Mouse (Mus musculus) ES-Bruce4 (cell line): Measurements from ENCODE around the gene Fndc10.

ENCODE experiments used
- CTCF ChIP-seq: IDR thresholded peaks from one replicate; pipeline ENCODE4 v1.8.1; 2011; ENCODE audit warnings: low read depth, low read length
- EP300 ChIP-seq: IDR thresholded peaks from 2 replicates; pipeline ENCODE4 v1.6.1; 2011; ENCODE audit warnings: low read depth, low read length; ENCODE audit not compliant: insufficient read depth
- POLR2A ChIP-seq: IDR thresholded peaks from one replicate; pipeline ENCODE4 v1.8.1; 2011; ENCODE audit warnings: low read length; ENCODE audit not compliant: insufficient read depth

DNA sequence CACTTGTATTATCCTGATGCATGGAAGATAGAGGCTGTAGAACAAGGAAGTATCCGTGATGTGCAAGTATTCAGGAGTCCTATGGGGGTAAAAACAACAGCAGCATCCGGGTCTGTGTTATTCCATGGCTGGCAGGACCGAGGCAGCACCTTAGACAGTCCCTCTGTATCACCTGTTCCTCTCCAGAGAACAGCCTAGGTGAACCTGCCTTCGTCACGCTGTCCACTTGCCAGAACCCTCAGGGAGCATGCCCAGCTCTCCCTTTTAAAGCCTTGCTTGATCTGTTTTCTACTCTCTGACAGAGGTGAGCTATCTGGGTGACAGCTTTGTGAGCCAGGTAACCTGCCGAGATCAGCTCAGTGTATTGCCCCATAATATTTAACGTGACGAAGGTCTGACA lies 50.3 kb downstream of the Fndc10 start:
- TF ChIP-seq EP300: no peak
- no peak for TF ChIP-seq CTCF
- TF ChIP-seq POLR2A: no peak
